Mouse (Mus musculus) forebrain, embryonic 11.5 days (tissue): ENCODE results near the gene Ddit4. TPM values are rescaled to one million over a fixed set of nuclear protein-coding genes. Genes with fewer than 3 reads are reported as not detected.
A peak's percentile ranks its signal among the peaks of the same experiment; 100 is the strongest.

Experiments used
- ATAC-seq: fragments of 200-750 bp; cut with Nextera tagmentation; replicated peaks from 2 replicates; pipeline ENCODE4 v1.8.0; 2017; ENCODE audit warnings: moderate TSS enrichment; ENCODE audit not compliant: low FRiP score
- DNase-seq: peaks from one replicate; pipeline ENCODE4 v3.0.0-alpha.2; 2017; ENCODE audit warnings: low spot score
- H3K27ac ChIP-seq: fragments of 300-500 bp; sonication (generic); 2 replicates; pipeline ENCODE4 v1.5.1; 2014; ENCODE audit warnings: low read depth, low read length
- H3K27me3 ChIP-seq: fragments of 300-500 bp; sonication (generic); 2 replicates; pipeline ENCODE4 v1.6.1; 2014; ENCODE audit warnings: mild to moderate bottlenecking, low read length, mixed read lengths; ENCODE audit not compliant: control insufficient read depth, insufficient read depth
- H3K36me3 ChIP-seq: fragments of 300-500 bp; sonication (generic); 2 replicates; pipeline ENCODE4 v1.6.1; 2014; ENCODE audit warnings: mild to moderate bottlenecking, low read length, moderate library complexity, mixed read lengths; ENCODE audit not compliant: control insufficient read depth, insufficient read depth
- H3K4me1 ChIP-seq: fragments of 300-500 bp; sonication (generic); replicated peaks from 2 replicates; pipeline ENCODE4 v1.6.1; 2014; ENCODE audit warnings: low read length, mixed read lengths; ENCODE audit not compliant: control insufficient read depth, insufficient read depth
- H3K4me2 ChIP-seq: fragments of 300-500 bp; sonication (generic); 2 replicates; pipeline ENCODE4 v1.6.1; 2014; ENCODE audit warnings: low read depth, mild to moderate bottlenecking, low read length, moderate library complexity, mixed read lengths; ENCODE audit not compliant: severe bottlenecking
- H3K4me3 ChIP-seq: fragments of 300-500 bp; sonication (generic); 2 replicates; pipeline ENCODE4 v1.5.1; 2014; ENCODE audit warnings: low read depth, low read length
- H3K9ac ChIP-seq: fragments of 300-500 bp; sonication (generic); 2 replicates; pipeline ENCODE4 v1.6.1; 2014; ENCODE audit warnings: low read length
- H3K9me3 ChIP-seq: fragments of 300-500 bp; sonication (generic); 2 replicates; pipeline ENCODE4 v1.6.1; 2016; ENCODE audit warnings: low read length, mixed read lengths; ENCODE audit not compliant: control insufficient read depth
- WGBS: fragments of 180-500 bp; shearing (Covaris S2); extraction: QIAGEN DNeasy Blood & Tissue Kit; methylation state at CpG from one replicate; pipeline ENCODE4 v1.1.7; 2014; 5-methylcytosine and 5-hydroxymethylcytosine counted together
- polyA plus RNA-seq: library from polyadenylated mRNA; unstranded; fragments of >200 nt; fragmentation: Nextera tagmentation; extraction: Ambion mirVana; gene quantifications from 2 replicates; pipeline ENCODE4 v1.2.1, GENCODE M21; 2014

The Ddit4 gene
- polyA plus RNA-seq, 1 experiment from 2014 or later: 7.4 TPM

DNA sequence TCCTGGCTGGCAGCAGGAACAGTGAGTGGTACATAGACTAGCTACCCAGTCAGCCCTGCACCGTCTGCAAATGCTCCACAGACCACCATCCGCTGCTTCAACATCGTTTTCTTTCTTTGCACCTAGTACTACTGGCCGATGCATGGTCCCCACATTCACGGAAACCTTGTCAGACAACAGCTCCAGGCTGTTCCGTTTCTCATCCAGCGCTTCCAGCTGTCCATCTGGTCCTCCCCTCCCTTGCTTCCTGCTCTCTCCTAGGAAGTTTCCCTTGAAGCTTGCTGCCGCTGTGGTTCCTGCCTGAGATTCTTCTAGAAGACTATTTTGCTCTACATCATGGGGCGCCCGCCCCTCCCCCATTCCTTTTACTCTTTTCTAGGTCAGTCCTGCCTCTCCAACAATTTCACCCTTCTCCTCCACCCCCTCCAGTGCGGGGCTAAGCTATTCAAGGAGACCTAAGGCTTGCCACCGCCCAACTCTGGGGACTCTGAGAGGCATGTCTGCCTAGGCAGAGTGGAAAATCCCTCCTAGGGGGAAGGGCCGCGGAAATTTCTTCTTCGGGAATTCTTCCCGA is 8.7 kb downstream of the Ddit4 start:
- Histone ChIP-seq H3K27ac (no peak overlapping the region), H3K27me3 (no peaks in the 10 kb centered on the region), H3K4me1 (peaks cover 10% of the 10 kb centered on the region), H3K9ac (peak overlapping the region; percentile 52), H3K9me3 (peaks cover 2% of the 10 kb centered on the region; the same call in 1 of the 2 replicates), H3K4me3 (no peak overlapping the region), H3K4me2 (peak overlapping the region; percentile 38; the same call in 1 of the 2 replicates), H3K36me3 (no peaks in the 10 kb centered on the region)
- DNase-seq: peak; percentile 64
- 3% methylated on average over 16 of the region's 16 CpGs for WGBS
- ATAC-seq: peak; percentile 53

DNA sequence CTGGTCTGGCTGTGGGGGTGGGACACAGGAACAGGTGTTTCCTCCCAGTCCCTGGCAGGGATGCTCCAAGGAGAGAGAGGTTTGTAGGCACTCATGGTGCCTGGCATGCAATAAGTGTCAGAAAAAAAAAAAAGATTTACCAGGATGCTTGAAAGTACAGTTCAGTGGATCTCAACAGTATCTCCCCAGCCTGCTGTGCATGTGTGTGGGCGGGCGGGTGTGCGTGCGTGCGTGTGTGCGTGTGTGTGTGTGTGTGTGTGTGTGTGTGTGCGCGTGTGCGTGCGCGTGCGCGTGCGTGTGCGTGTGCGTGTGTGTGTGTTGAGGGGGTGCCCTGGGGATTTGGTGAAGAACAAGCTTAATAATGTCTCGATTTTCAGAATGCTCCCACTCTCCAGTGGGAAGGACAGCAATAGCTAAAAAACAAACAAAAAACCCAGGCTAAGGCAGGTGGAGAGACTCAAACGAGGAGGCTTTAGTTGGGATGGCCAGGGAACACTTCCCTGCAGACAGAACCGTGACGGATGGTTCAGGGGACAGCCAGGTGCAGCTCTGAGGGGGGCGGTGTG is 9.3 kb downstream of the Ddit4 start:
- Histone ChIP-seq H3K27me3 (no peaks in the 10 kb centered on the region), H3K36me3 (no peaks in the 10 kb centered on the region), H3K4me2 (peak overlapping the region; percentile 38; the same call in 1 of the 2 replicates), H3K9ac (peak overlapping the region; percentile 52), H3K27ac (no peak overlapping the region), H3K4me1 (peaks cover 10% of the 10 kb centered on the region), H3K9me3 (peaks cover 2% of the 10 kb centered on the region; the same call in 1 of the 2 replicates), H3K4me3 (no peak overlapping the region)
- DNase-seq (no peak), ATAC-seq (no peak)
- 47% methylated on average over 21 of the region's 21 CpGs for WGBS

DNA sequence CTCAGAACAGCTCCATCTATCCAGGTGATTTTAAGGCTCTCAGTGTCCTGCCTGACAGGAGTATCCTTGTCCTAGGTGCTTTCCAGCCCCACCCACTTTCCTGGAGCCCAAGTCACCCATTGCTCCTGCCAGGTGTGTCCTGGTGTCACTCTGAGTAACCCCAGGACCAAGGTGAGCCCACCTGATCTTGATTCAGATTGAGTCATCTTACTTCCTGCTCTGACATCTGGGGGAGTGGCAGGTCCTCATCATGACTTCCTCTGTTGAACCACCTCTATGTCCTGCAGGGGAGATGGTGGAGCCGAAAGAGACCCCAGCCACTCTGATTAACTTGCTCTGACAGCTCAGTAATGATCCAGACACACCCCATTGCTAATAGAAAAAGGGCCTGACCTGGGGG is 12.6 kb downstream of the Ddit4 start:
- no peak for ATAC-seq
- peaks cover 15% of the 10 kb centered on the region for H3K4me1 ChIP-seq
- H3K36me3 ChIP-seq: no peaks in the 10 kb centered on the region
- DNase-seq: no peak
- WGBS: 44% methylated on average over 1 of the region's 1 CpGs
- H3K27me3 ChIP-seq: no peaks in the 10 kb centered on the region
- peaks cover 2% of the 10 kb centered on the region; the same call in 1 of the 2 replicates for H3K9me3 ChIP-seq
- no peak overlapping the region for H3K9ac ChIP-seq
- no peak overlapping the region for H3K27ac ChIP-seq
- H3K4me2 ChIP-seq: no peak overlapping the region
- H3K4me3 ChIP-seq: no peak overlapping the region

DNA sequence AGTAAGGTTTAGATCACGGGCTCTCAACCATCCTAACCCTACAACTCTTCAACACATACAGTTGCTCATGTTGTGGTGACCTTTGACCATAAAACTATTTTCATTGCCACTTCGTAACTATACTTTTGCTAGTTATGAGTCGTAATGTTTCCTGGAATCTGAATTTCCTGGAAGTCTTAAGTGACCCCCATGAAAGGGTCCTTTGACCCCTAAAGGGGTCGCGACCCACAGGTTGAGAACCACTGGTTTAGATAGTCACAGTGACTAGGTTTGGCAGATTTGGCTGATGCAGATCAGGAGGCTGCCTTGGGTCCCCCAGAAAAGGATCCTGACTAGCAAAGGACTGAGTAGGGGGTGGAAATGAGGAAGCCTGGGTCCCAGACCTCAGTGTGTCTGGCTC is 13.0 kb downstream of the Ddit4 start:
- 86% methylated on average over 5 of the region's 5 CpGs for WGBS
- Histone ChIP-seq H3K4me2 (no peak overlapping the region), H3K9me3 (no peaks in the 10 kb centered on the region), H3K4me3 (no peak overlapping the region), H3K36me3 (no peaks in the 10 kb centered on the region), H3K27me3 (no peaks in the 10 kb centered on the region), H3K9ac (no peak overlapping the region), H3K27ac (no peak overlapping the region), H3K4me1 (peaks cover 15% of the 10 kb centered on the region)
- ATAC-seq (no peak), DNase-seq (no peak)

DNA sequence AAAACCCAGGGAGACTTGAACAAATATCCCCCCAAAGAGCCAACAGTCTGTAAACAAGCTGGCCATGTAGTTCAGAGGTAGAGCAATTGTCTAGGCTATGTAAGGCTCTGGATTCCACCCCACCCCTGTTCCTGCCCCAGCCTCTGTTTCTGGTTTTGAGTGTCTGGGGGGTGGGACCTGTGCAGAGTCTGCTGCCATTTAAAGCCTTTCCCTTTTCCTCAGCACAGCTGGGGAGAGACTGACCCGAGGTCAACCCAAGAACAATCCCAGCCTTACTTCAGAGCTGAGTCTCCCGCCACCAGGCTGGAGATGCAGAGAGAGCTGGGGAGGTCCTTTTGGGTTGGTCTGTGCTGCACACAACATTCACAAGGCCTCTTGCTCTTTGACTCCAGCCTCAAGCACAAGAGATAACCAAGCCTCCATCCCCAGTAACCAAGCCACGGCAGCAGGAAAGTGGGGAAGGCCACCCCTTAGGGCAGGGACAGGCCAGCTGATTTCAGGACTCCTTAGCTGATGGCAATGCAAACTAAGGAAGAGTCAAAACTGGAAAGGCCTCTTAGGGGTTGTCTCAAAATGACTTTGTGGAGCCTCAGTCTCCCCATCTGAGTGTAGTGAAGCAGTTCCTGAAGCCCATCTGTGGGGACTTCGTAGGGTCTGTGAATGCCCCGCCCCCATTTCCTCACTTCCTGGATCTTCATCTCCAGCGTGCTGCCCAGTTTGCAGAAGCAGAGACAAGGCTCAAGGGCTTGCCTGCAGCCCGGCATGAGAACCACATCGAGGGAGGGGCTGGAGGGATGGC is 15.4 kb downstream of the Ddit4 start:
- no peak overlapping the region for H3K4me2 ChIP-seq
- WGBS: 45% methylated on average over 8 of the region's 8 CpGs
- ATAC-seq: no peak

DNA sequence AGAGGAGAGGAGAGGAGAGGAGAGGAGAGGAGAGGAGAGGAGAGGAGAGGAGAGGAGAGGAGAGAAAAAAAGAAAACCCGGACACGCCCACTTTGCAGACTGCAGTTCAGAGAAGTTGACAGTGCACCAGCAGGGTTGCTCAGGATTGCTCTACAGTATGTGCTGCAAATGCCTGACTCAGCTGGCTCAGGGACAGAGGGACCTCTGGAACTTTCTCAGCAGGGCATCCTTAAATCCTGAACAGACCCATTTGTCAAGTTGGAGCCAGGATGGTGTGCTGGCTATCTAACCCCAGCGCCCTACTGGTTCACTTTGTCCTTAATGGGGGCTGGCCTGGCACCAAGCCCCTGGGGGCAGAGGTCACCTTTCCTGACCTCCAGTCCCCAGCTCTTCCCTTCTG is 17.6 kb downstream of the Ddit4 start:
- no peak overlapping the region for H3K27ac ChIP-seq
- H3K9ac ChIP-seq: no peak overlapping the region
- H3K36me3 ChIP-seq: no peaks in the 10 kb centered on the region
- H3K4me3 ChIP-seq: no peak overlapping the region
- no peak for ATAC-seq
- DNase-seq: no peak
- no peaks in the 10 kb centered on the region for H3K9me3 ChIP-seq
- H3K4me1 ChIP-seq: 0 out of 2 replicates have a peak, but pooled peaks cover 4% of the 10 kb centered on the region
- H3K27me3 ChIP-seq: no peaks in the 10 kb centered on the region
- H3K4me2 ChIP-seq: no peak overlapping the region
- 43% methylated on average over 3 of the region's 3 CpGs for WGBS

More for the DNA sequence above, 15.4 kb downstream of the Ddit4 start:
- Histone ChIP-seq H3K4me1 (0 out of 2 replicates have a peak, but pooled peaks cover 4% of the 10 kb centered on the region), H3K9me3 (no peaks in the 10 kb centered on the region), H3K9ac (no peak overlapping the region), H3K27me3 (no peaks in the 10 kb centered on the region), H3K27ac (no peak overlapping the region), H3K36me3 (no peaks in the 10 kb centered on the region), H3K4me3 (no peak overlapping the region)
- DNase-seq: no peak

DNA sequence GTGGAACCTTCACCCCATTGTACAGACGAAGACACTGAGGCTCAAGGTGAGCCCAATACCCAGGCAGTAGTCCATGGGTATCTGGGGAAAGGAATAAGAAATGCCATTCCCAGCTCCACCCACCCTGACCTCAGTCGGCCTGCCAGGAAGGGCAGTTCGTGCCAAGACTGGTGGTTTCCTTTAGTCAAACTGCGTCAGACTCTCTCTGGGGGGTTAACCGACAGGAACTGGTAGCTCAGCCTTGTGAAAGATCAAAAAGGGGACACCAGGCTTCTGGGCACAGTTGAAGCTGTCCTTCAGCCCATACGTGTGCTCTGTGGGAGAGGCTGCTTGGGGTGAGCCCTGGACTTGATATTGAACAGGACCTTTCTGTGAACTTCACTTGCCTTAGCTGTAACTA is 19.1 kb downstream of the Ddit4 start:
- Histone ChIP-seq H3K9me3 (no peaks in the 10 kb centered on the region), H3K4me2 (no peak overlapping the region), H3K36me3 (no peaks in the 10 kb centered on the region), H3K27ac (no peak overlapping the region), H3K9ac (no peak overlapping the region), H3K27me3 (no peaks in the 10 kb centered on the region), H3K4me1 (0 out of 2 replicates have a peak, but pooled peaks cover 4% of the 10 kb centered on the region), H3K4me3 (no peak overlapping the region)
- 87% methylated on average over 6 of the region's 6 CpGs for WGBS
- DNase-seq (no peak), ATAC-seq (no peak)

DNA sequence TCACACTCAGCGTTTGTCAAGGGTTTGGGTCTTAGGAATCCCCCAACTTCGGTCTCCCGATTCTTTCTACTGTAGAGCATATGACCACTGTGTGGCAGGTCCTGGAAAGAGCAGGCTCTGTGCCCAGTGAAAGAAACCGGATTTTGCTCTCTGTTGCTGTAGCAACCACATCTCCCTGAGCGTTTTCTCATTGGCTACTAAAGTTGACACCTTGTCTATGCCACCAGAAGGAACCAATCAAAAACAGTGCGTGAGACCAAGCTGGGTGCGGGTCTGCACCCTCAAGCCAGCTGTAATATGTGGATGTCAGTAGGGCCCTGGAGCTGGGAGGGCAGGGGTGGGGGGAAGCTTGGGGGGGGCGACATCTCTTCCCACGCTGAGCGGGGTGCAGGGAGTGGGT is 20.6 kb downstream of the Ddit4 start:
- Histone ChIP-seq H3K27ac (no peak overlapping the region), H3K36me3 (no peaks in the 10 kb centered on the region), H3K4me3 (no peak overlapping the region), H3K9me3 (no peaks in the 10 kb centered on the region), H3K4me2 (no peak overlapping the region), H3K9ac (no peak overlapping the region), H3K4me1 (0 out of 2 replicates have a peak, but pooled peaks cover under 1% of the 10 kb centered on the region), H3K27me3 (no peaks in the 10 kb centered on the region)
- 36% methylated on average over 10 of the region's 10 CpGs for WGBS
- ATAC-seq (peak; percentile 77), DNase-seq (no peak)
